Mouse (Mus musculus) adrenal gland (tissue): Measurements from ENCODE around the gene Serinc4.

Experiments used
- intact Hi-C: fragments of 180-260 bp; cut with DNase I; formaldehyde crosslinking; loops from one replicate; pipeline ENCODE4 v1.15.1; 2025

Serinc4 gene

DNA sequence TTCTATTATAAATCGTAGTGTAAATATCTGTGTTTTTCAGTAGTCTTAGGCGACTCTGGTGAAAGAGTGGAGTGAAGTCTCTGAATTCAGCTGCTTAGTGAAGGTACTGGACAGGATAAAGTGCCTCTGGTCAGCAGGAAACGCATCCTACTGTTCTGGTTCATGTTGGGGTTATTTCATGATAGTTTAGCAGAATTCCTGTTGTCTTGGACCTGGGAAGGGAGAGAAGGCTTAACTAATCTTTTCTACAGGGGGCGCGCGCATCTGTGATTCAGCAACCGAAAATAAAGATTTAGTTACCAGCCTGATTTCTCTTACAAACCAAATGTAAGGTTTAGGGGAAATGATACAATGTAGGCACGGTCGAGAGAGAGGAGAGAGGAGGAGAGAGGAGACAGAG lies 8.4 kb downstream of the Serinc4 start:
- intact Hi-C loops: loop anchor here (5.0 kb wide), 1 partner anchor 36 kb away; the partner anchor contains the start of genes Catsper2 and Pdia3

DNA sequence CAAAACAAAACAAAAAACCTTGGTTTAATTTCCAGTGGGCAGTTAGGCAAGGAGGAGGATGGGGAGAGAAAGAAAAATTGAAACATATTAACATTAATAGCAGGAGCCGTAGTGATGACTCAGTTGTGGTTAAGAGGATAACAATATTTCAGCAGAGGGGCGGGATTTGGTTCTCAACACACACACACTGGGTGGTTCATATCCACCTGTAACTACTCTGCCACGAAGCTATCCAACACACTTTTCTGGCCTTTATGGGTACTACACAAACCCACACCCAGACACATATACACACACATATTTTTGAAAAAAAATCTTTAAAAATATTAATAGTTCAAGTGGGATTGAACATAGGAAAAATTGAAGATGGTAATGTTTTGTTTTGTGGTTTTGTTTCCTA lies 9.6 kb downstream of the Serinc4 start:
- intact Hi-C loops: loop anchor here (5.0 kb wide), 1 partner anchor 35 kb away; the partner anchor contains the start of genes Catsper2 and Pdia3

DNA sequence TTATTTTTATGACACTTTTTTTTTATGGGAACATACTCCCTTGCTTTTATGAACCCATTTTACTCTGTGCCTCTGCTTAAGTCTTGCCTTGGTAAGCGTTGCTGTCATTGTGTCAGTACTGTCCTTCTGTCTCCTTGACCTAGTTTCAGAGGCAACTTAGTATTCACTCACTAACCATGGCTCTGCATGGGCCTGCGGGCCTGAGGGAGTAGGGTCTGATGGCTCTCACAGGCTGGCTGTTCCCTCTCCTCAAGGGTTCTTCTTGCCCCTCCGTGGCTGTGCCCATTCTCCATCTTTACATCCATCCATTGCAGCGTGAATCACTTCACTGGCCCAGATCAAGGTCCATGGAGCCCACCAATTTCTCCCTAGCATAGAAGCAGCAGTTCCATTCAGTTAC lies 10.1 kb downstream of the Serinc4 start:
- intact Hi-C loops: loop anchor here (5.0 kb wide), 1 partner anchor 34 kb away; the partner anchor contains the start of genes Catsper2 and Pdia3

DNA sequence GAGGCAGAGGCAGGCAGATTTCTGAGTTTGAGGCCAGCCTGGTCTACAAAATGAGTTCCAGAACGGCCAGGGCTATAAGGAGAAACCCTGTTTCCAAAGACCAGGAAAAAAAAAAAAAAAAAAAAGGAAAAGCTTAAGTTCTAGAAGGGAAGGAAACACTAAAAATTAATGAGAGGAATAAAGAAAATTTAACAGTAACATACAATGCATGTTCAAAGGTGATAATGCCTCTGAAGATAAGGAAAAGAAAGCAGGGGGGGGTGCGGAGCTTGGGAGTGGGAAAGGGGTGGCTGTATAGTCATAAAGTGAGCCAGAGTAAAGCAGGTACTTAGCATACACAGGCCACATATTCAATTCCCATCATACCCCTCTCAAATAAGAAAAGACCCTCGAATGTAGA lies 11.5 kb downstream of the Serinc4 start:
- intact Hi-C loops: loop anchor here (5.0 kb wide), 1 partner anchor 33 kb away; the partner anchor contains the start of genes Catsper2 and Pdia3

DNA sequence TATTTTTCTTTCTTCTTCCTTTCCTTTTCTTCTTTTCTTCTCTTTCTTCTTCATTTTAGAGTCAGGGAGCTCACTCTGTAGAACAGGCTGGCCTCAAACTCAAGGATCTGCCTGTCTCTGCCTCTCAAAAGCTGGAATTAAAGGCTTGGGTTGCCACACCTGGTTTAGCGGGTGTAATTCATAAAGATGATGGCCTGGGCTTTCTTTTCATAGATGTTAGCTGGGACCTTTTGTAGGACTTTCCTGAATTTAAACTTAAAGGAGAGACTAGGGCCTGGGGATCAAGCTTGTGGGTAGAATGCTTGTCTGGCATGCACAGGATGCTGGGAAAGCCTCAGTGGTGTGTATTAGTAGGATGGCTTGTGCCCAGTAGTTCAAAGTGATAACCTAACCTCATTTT lies 12.4 kb downstream of the Serinc4 start, which contains the start of gene Ell3:
Ell3 (minus strand) TSS at position 101 of the 400 bp plus-strand sequence.
- intact Hi-C loops: no loop called here

DNA sequence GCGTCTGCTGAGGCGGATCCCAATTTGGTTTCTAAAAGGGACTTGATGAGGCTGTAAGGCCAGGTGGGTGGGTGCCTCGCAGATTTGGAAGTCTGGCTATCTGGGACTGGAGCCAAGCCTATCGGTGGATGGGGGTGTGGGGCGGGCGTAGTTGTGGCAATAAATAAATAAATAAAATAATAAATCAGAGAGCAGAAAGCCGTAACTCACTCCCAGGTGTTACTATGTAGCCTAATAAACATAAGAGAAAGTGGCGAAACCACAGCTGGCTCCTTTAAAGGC lies 13.6 kb downstream of the Serinc4 start:
- intact Hi-C loops: no loop called here

DNA sequence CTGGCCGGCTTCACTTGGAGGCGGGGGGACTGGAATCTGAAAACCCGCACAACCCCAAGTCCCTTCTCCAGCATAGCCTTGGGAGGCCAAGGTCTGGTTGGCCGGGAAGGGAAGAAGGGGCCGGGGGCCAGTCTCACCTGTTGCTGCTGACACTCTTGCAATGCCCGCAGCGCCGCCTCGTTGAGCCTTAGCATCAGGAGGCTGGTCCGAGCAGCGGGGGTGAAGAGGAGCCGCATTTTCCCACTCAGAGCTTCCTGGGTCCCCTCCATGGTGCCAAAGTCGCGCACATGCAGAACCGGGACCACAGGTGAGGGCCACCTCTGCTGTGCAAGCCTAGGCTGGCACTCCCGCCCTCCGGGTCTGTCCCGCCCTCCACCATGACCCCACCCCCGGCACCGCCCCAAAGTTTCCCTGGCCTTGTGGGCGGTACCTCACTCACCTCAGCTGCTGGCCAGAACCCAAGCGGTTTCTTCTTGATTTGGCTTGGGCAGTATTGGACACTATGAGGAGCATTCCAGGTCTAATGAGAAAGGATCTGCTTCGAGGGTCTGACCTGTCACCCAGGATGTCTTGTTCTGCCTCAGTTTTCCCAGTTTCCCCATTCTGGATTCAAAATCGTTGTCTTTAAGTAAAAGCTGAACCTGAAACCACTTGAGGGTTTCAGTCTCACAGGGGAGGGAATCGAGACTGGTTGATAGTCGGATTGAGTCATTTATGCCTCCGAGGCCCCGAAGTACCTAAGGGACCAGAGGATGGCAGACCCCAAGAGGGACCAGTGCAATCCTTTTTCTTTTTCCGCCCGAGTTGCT lies 14.1 kb downstream of the Serinc4 start:
- intact Hi-C loops: no loop called here

DNA sequence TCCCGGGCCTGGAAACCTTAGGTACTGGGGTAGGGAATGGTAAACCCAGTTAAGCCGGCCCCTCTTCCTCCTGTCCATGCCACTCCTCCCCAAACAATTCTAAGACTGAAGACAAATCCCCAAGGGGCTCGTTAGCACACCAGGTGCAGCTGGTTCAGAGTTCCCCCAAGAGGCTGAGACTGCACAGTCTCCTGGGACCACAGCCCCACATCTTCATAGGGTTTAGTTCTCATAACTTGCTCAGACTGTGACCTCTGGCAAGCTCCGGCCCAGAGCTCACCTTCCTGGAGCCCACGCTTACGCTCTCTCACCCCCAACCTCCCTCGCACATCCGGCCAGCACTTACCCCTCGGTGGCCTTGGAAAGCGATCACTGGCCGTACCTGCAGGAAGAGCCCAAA lies 14.8 kb downstream of the Serinc4 start:
- intact Hi-C loops: no loop called here

DNA sequence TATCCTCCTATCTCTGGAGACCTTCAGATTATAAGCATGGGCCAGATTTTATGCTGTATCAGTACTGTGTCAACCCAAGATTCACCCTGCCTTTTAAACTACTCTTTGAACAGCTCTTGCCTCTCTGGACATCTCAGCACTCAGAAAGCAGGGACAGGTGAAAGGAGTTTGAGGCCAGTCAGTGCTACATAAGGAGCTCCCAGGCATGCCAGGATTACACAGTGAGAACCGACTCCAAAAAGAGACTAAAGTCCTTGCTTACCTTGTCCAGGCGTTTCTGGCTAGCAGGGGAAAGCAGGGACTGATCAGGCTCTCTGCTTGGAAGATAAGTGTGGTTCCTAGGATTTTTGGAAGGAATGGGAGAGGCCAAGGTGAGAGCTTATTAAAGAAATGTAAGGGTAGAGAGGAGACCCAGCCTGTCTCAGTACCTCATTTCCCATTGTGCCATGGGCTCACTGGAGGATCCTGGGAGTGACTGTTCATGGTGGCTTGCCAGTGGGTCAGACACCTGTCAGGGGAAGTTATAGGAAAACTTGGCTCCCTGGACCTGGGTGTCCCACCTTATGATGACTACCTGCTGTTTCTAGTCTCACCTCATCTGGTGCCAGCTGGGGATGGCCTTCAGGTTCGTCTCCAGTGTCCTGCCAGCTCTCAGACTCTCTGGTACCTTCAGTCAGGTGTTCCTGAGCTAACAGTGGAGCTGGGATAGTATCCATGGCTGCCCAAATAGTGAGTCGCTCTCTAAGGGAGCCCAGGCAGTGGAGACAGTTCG lies 15.6 kb downstream of the Serinc4 start:
- intact Hi-C loops: no loop called here

DNA sequence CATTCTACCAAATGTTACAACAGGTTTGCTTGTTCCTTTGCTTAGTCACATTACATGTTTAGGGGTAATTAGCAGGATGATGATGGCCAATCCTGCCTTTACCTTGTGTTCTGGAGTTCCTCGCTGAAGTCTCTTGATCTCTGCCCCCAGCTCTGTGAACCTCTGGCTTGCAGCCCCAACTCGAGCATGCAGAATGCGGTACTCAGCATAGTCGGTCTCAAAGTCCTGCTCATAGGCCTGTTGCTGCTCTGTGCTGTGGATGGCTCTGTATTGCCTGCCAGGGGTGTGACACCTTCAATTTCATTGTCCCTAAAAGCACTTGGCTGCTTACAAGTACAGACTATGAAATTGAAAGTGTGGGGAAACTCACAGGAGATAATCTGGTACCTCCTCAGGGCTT lies 16.8 kb downstream of the Serinc4 start:
- intact Hi-C loops: no loop called here

DNA sequence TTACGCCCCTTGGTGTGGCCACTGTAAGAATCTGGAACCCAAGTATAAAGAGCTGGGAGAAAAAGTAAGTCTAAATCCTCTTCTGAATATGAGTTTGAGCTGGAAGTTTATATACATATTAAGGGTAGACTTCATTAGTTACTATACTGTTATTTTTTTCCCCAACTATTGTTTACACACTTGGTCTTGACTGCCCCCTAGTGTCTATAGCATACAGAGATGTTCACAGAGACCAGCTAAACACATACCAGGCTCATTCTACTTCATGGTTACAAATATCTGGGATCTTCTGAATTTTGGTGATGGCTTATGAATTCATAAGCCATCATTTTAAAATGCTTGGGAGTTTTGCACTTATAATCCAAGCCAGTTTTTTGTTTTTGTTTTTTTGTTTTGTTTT lies 21.7 kb downstream of the Serinc4 start:
- intact Hi-C loops: no loop called here

DNA sequence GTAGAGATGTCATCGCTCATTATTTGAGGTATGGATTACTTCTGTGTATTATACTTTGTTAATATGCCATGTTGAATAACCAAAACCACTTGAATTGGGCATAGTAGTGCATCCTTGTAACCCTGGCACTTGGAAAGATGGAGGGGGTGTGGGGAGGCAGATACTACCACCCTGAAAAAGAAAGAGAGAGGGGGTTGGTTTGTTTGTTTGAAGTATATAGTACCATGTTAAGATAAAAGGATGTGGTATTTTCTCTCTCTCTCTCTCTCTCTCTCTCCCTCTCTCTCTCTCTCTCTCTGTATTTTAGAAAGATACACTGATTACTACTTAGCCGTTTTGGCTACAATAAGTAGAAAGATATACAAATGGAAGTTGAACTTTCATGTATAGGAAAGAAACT lies 30.7 kb downstream of the Serinc4 start:
- intact Hi-C loops: no loop called here

DNA sequence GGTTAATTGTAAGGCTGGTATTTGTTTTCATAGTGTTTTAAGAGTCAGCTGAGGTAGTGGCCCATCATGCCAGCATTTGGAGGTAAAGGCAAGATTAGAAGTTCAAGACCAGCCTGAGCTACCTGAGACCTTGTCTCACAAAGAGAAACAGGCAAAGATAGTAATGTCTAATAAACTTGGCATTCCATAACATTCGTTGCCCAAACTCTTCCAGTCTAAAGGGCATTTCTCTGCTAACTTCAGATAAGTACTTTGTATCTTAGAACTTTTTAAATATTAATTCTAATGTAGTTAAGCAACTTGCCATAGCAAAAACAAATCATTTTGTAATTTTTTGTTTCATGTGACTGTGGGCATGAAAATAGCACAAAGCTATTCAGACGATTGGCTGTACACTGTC lies 33.4 kb downstream of the Serinc4 start:
- intact Hi-C loops: no loop called here

DNA sequence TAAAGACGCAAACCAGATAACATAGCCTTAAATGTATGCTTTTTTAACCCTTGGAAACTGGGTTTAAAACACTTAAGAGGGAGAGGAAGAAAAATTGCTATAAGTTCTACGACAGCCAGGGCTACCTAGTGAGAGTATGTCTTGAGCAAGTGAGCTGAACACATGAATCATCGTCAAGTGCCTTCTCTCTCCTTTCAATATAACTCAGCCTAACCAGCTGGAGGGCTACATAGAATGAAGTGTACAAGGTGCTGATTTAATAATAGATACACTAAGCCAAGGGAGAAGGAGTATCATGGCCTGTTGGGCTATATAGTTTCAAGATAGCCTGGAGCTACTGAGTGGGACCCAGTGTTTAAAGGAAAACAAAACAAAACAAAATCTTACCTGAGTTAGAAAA lies 38.1 kb downstream of the Serinc4 start:
- intact Hi-C loops: no loop called here

DNA sequence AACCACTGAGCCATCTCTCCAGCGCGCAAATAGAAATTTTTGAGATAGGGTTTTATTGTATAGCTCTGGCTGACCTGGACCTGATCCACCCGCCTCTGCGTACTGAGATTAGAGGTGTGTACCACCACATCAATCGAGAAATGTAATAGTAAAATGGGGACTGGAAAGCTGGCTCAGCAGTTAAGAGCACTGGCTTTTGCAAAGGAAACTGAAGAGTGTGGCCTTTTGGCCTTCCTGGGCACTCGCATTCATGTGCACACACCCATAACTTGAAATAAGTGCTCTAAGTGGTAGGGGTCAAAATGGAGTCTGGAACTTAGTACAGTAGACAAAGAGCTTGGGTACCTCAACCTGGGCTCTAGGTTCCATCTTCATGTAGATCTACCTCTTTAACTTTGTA lies 40.2 kb downstream of the Serinc4 start:
- intact Hi-C loops: no loop called here

DNA sequence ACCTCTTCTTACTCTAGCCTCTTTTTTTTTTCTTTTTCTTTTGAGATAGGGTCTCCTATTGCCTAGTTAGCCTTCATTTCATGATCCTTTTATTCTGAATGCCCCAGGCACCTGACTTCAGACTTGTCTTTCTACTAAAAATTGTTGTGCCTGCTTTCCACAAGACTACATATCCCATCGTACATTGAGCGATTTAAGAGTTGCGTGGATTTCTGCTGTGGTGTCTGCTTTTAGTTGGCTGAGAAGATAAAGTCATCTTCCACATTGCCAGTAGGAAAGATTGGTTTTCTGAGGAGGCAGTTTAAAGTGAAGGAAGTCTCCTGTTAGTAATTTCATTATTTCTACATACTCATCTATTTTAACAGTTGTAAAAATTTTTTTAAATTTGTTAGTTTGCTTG lies 41.0 kb downstream of the Serinc4 start:
- intact Hi-C loops: no loop called here

DNA sequence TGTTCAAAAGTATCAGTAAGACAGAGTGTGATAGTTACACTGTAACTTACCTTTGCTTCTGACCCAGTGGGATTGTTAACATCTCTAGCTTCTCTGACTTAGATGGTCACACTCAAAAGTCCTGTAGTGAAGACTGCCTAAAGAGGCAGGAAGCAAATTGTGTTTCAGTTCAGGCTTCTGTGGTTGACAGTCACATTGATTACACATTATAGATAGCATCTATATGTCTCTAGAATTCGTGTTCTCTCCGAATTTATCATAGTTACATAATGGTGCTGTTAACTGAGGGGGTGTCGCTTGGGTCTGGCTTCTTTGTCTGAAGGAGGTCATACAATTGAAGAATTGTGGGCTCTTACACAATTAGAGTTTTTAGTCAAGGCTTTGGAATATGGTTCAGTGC lies 41.5 kb downstream of the Serinc4 start:
- intact Hi-C loops: no loop called here

DNA sequence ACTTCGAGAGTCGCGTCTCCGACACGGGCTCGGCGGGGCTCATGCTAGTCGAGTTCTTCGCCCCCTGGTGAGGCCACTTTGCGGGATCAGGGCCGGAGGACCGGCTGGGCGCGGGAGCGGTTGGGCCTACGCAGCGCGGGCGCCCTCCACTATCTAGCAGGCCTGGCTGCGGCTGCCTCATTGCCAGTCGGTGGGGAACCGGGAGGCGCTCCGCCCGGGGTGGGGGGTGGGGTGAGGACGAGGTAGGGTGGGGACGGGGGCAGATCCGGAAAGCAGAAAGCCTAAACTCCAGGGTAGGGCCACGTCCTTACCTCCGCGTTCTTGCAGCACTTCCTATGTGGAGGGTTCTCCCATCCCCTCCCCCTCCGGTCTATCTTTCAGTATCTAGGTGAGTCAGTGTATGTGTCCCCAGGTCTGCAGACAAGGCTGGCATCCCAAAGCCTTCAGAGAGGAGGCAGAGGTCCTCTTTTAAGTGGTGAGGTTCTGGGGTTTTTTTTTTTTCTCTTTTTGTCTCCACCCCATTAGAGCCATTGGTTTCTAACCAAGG lies 42.4 kb downstream of the Serinc4 start:
- intact Hi-C loops: loop anchor here (5.0 kb wide), 1 partner anchor 33 kb away; the partner anchor contains the start of gene Serf2

DNA sequence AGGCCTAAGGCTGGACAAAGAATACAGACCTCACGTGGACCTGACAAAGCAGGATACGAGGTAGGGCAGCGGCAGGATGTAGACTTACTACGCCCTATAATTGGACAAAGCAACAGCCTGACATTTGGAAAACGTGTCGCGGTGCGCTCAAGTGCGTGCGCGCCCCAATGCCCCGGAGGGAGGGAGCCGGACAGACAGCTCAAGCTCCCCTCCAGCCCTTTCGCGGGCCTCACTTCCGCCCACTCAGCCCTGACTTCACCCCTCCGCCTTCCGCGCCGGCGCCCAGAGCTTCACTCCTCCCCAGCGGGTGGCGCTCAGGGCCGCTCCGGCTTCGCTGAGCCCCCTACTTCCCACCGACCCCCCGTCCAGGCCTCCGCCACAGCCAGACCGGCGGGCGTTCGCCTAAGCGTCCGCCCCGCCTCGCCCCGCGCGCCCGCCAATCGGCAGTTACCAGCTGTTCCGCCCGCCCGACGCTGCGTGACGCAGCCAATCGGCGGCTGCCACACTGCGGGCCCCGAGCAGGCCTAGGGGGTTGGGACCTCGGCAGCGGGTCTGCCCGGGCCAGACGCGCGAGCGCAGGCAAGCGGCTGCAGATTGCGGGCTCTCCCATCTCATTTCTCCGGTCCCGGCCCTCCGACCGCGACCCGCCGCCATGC lies 43.1 kb downstream of the Serinc4 start, which contains the start of the genes Pdia3 and Catsper2:
Pdia3 (plus strand) TSS at position 389 of the 656 bp plus-strand sequence.
Catsper2 (minus strand) TSS at position 406 of the 656 bp plus-strand sequence.
- intact Hi-C loops: loop anchor here (5.0 kb wide), 1 partner anchor 34 kb away; the partner anchor contains the start of gene Serf2

DNA sequence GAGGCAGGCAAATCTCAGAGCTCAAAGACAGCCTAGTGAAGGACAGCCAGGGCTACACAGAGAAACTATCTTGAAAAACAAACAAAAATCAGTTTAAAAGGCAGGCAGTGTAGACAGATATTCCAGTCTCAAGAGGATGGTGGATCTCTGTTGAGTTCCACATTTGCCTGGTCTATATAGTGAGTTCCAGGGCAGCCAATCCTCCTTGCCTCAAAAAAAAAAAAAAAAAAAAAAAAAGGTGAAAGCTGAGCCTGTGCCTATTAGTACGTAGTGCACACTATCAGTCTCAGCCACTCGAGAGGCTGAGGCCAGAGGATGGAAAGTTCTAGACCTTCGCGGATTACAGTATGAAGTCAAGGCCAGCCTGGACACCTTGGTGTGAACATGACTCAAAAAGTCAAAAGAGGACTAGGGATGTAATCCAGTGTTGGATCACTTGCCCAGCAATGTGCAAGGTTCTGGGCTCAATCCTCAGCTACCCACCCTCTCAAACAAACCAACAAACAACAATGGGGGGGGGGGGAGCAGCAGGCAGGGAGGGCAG lies 43.7 kb downstream of the Serinc4 start:
- intact Hi-C loops: loop anchor here (5.0 kb wide), 1 partner anchor 34 kb away; the partner anchor contains the start of gene Serf2

DNA sequence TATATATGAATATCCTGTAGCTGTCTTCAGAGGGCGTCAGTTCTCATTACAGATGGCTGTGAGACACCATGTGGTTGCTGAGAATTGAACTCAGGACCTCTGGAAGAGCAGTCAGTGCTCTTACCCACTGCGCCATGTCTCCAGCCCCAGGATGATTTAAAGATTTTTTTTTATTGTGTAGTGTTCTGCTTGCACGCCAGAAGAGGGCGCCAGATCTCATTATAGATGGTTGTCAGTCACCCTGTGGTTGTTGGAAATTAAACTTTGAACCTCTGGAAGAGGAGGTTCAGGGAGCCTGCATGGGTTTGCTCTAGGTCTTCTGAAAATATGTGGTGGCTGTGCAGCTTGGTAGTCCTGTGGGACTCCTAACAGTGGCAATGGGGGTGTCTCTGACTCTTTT lies 48.4 kb downstream of the Serinc4 start:
- intact Hi-C loops: no loop called here
